Mouse (Mus musculus) hindbrain, embryonic 12.5 days (tissue): ENCODE results near the gene Tyrobp. TPM values are rescaled to one million over a fixed set of nuclear protein-coding genes. Genes with fewer than 3 reads are reported as not detected.

Source experiments
- ATAC-seq: fragments of 200-750 bp; cut with Nextera tagmentation; 2 replicates; pipeline ENCODE4 v1.8.0; 2017; ENCODE audit warnings: moderate TSS enrichment; ENCODE audit not compliant: low FRiP score
- H3K27ac ChIP-seq: fragments of 300-500 bp; sonication (generic); 2 replicates; pipeline ENCODE4 v1.5.1; 2016; ENCODE audit warnings: mild to moderate bottlenecking
- H3K27me3 ChIP-seq: fragments of 300-500 bp; sonication (generic); 2 replicates; pipeline ENCODE4 v1.6.1; 2016; ENCODE audit warnings: mild to moderate bottlenecking
- H3K36me3 ChIP-seq: fragments of 300-500 bp; sonication (generic); 2 replicates; pipeline ENCODE4 v1.6.1; 2016; ENCODE audit warnings: mild to moderate bottlenecking
- H3K4me1 ChIP-seq: fragments of 300-500 bp; sonication (generic); 2 replicates; pipeline ENCODE4 v1.6.1; 2016
- H3K4me2 ChIP-seq: fragments of 300-500 bp; sonication (generic); replicated peaks from 2 replicates; pipeline ENCODE4 v1.6.1; 2016; ENCODE audit warnings: mild to moderate bottlenecking
- H3K4me3 ChIP-seq: fragments of 300-500 bp; sonication (generic); 2 replicates; pipeline ENCODE4 v1.5.1; 2016; ENCODE audit warnings: mild to moderate bottlenecking
- H3K9ac ChIP-seq: fragments of 300-500 bp; sonication (generic); 2 replicates; pipeline ENCODE4 v1.6.1; 2016; ENCODE audit warnings: mild to moderate bottlenecking, moderate library complexity
- H3K9me3 ChIP-seq: fragments of 300-500 bp; sonication (generic); replicated peaks from 2 replicates; pipeline ENCODE4 v1.6.1; 2016; ENCODE audit warnings: mild to moderate bottlenecking
- WGBS: fragments of 180-500 bp; shearing (Covaris S2); methylation state at CpG from one replicate; pipeline ENCODE4 v1.1.7; 2016; 5-methylcytosine and 5-hydroxymethylcytosine counted together
- polyA plus RNA-seq: library from polyadenylated mRNA; unstranded; fragments of >200 nt; fragmentation: Nextera tagmentation; extraction: Ambion mirVana; gene quantifications from 2 replicates; pipeline ENCODE4 v1.2.1, GENCODE M21; 2016

The Tyrobp gene
- polyA plus RNA-seq, 1 experiment from 2014 or later: 17.7 TPM

- no peak overlapping the region for H3K27ac ChIP-seq
- ATAC-seq: no peak
- peaks cover 75% of the 10 kb centered on the region for H3K27me3 ChIP-seq
- peak overlapping the region; percentile 20 for H3K4me3 ChIP-seq
- no peaks in the 10 kb centered on the region for H3K9me3 ChIP-seq
- WGBS: 2% methylated on average over 25 of the region's 25 CpGs
- H3K4me1 ChIP-seq: peaks cover 37% of the 10 kb centered on the region
- H3K36me3 ChIP-seq: no peaks in the 10 kb centered on the region
- no peak overlapping the region for H3K9ac ChIP-seq
- peak overlapping the region; percentile 42 for H3K4me2 ChIP-seq
These were observed 40.2 kb downstream of the Tyrobp start for GRCm38 (mm10) chr7:30453766-30454165.

GRCm38 (mm10) chr7:30454259-30454658 is 40.7 kb downstream of the Tyrobp start:
- no peak for ATAC-seq
- no peaks in the 10 kb centered on the region for H3K36me3 ChIP-seq
- H3K27ac ChIP-seq: no peak overlapping the region
- peak overlapping the region; percentile 20 for H3K4me3 ChIP-seq
- peaks cover 41% of the 10 kb centered on the region for H3K4me1 ChIP-seq
- H3K9me3 ChIP-seq: no peaks in the 10 kb centered on the region
- H3K27me3 ChIP-seq: peaks cover 80% of the 10 kb centered on the region
- H3K4me2 ChIP-seq: peak overlapping the region; percentile 42
- H3K9ac ChIP-seq: no peak overlapping the region
- 5% methylated on average over 6 of the region's 6 CpGs for WGBS

- Histone ChIP-seq H3K4me2 (peak overlapping the region; percentile 53), H3K27ac (peak overlapping the region; percentile 13; the same call in 1 of the 2 replicates), H3K9ac (peak overlapping the region; percentile 32), H3K4me3 (peak overlapping the region; percentile 30), H3K9me3 (no peaks in the 10 kb centered on the region), H3K4me1 (peaks cover 46% of the 10 kb centered on the region), H3K27me3 (peaks cover 93% of the 10 kb centered on the region), H3K36me3 (no peaks in the 10 kb centered on the region)
- WGBS: under 1% methylated on average over 9 of the region's 9 CpGs
- ATAC-seq: no peak
These were observed 42.9 kb downstream of the Tyrobp start for GRCm38 (mm10) chr7:30456487-30456886.

- peak overlapping the region; percentile 69; the same call in 1 of the 2 replicates for H3K27ac ChIP-seq
These were observed 43.5 kb downstream of the Tyrobp start for GRCm38 (mm10) chr7:30456911-30457628.

GRCm38 (mm10) chr7:30457629-30458330 is 44.2 kb downstream of the Tyrobp start, which contains the start of the genes Kirrel2 and Nphs1:
Kirrel2 (minus strand) TSS chr7:30457690.
Nphs1 (plus strand) TSS chr7:30458315.
- ATAC-seq: peak; percentile 91
- H3K4me3 ChIP-seq: peak within 1 kb of the TSS; percentile 30
- H3K4me1 ChIP-seq: peaks cover 46% of the 10 kb centered on the region
- H3K9me3 ChIP-seq: no peaks in the 10 kb centered on the region
- peak within 1 kb of the TSS; percentile 69 for H3K27ac ChIP-seq
- no peaks in the 10 kb centered on the region for H3K36me3 ChIP-seq
- WGBS: 1% methylated on average over 16 of the region's 16 CpGs
- H3K27me3 ChIP-seq: peaks cover 97% of the 10 kb centered on the region
- H3K4me2 ChIP-seq: peak within 1 kb of the TSS; percentile 53
- H3K9ac ChIP-seq: peak within 1 kb of the TSS; percentile 32; the same call in 1 of the 2 replicates

More at GRCm38 (mm10) chr7:30456911-30457628, 43.5 kb downstream of the Tyrobp start:
- H3K4me1 ChIP-seq: peaks cover 46% of the 10 kb centered on the region
- WGBS: under 1% methylated on average over 31 of the region's 31 CpGs
- H3K27me3 ChIP-seq: peaks cover 95% of the 10 kb centered on the region
- peak; percentile 43 for ATAC-seq
- H3K9me3 ChIP-seq: no peaks in the 10 kb centered on the region
- H3K9ac ChIP-seq: peak overlapping the region; percentile 32; the same call in 1 of the 2 replicates
- peak overlapping the region; percentile 30 for H3K4me3 ChIP-seq
- peak overlapping the region; percentile 53 for H3K4me2 ChIP-seq
- no peaks in the 10 kb centered on the region for H3K36me3 ChIP-seq

- peak overlapping the region; percentile 9; the same call in 1 of the 2 replicates for H3K27ac ChIP-seq
- no peak overlapping the region for H3K4me3 ChIP-seq
- H3K9me3 ChIP-seq: no peaks in the 10 kb centered on the region
- H3K36me3 ChIP-seq: no peaks in the 10 kb centered on the region
- no peak overlapping the region for H3K9ac ChIP-seq
- 19% methylated on average over 6 of the region's 6 CpGs for WGBS
- no peak for ATAC-seq
- H3K4me1 ChIP-seq: peaks cover 34% of the 10 kb centered on the region
- H3K27me3 ChIP-seq: peaks cover 96% of the 10 kb centered on the region
- H3K4me2 ChIP-seq: no peak overlapping the region; the same call in 1 of the 2 replicates
These were observed 45.9 kb downstream of the Tyrobp start for GRCm38 (mm10) chr7:30459484-30459883.

GRCm38 (mm10) chr7:30463568-30463967 is 50.0 kb downstream of the Tyrobp start:
- no peaks in the 10 kb centered on the region for H3K36me3 ChIP-seq
- H3K27ac ChIP-seq: no peak overlapping the region
- no peak for ATAC-seq
- H3K4me1 ChIP-seq: peaks cover 21% of the 10 kb centered on the region
- H3K9me3 ChIP-seq: no peaks in the 10 kb centered on the region
- no peak overlapping the region for H3K4me2 ChIP-seq
- no peak overlapping the region for H3K9ac ChIP-seq
- no peak overlapping the region for H3K4me3 ChIP-seq
- WGBS: 30% methylated on average over 7 of the region's 7 CpGs
- peaks cover 98% of the 10 kb centered on the region for H3K27me3 ChIP-seq

- Histone ChIP-seq H3K4me1 (peaks cover 17% of the 10 kb centered on the region), H3K4me2 (no peak overlapping the region), H3K27ac (no peak overlapping the region), H3K9me3 (no peaks in the 10 kb centered on the region), H3K27me3 (peaks cover 95% of the 10 kb centered on the region), H3K4me3 (no peak overlapping the region), H3K9ac (no peak overlapping the region), H3K36me3 (no peaks in the 10 kb centered on the region)
- no peak for ATAC-seq
- 29% methylated on average over 4 of the region's 4 CpGs for WGBS
These were observed 50.4 kb downstream of the Tyrobp start for GRCm38 (mm10) chr7:30463996-30464395.

GRCm38 (mm10) chr7:30464816-30465300 is 51.3 kb downstream of the Tyrobp start:
- peaks cover 86% of the 10 kb centered on the region for H3K27me3 ChIP-seq
- no peak overlapping the region for H3K27ac ChIP-seq
- H3K4me1 ChIP-seq: peaks cover 11% of the 10 kb centered on the region
- peak overlapping the region; percentile 4; the same call in 1 of the 2 replicates for H3K4me3 ChIP-seq
- H3K9me3 ChIP-seq: no peaks in the 10 kb centered on the region
- 10% methylated on average over 6 of the region's 6 CpGs for WGBS
- no peak overlapping the region; the same call in 1 of the 2 replicates for H3K9ac ChIP-seq
- ATAC-seq: no peak
- no peak overlapping the region for H3K4me2 ChIP-seq
- H3K36me3 ChIP-seq: no peaks in the 10 kb centered on the region

Other genes with a start within 250 kb of the Tyrobp start
- gene Zfp146, start 244.0 kb upstream of the Tyrobp start, polyA plus RNA-seq: 17.6 and 20.2 TPM in 2 replicates
- 3.5 and 3.6 TPM in 2 replicates for gene Cox7a1, start 229.6 kb upstream of the Tyrobp start, polyA plus RNA-seq
- 78.0 and 80.0 TPM in 2 replicates for gene Capns1, start 214.9 kb upstream of the Tyrobp start, polyA plus RNA-seq
- 135 and 149 TPM in 2 replicates for gene Polr2i, start 181.8 kb upstream of the Tyrobp start, polyA plus RNA-seq
- 272 and 275 TPM in 2 replicates for gene Tbcb, start 181.5 kb upstream of the Tyrobp start, polyA plus RNA-seq
- gene Ovol3, start 178.0 kb upstream of the Tyrobp start, polyA plus RNA-seq: not detected in 2 replicates
- gene Thap8, start 133.7 kb upstream of the Tyrobp start, polyA plus RNA-seq: 0.48 and 0.77 TPM in 2 replicates
- gene Wdr62, start 133.3 kb upstream of the Tyrobp start, polyA plus RNA-seq: 7.2 and 7.4 TPM in 2 replicates
- gene Clip3, start 122.0 kb upstream of the Tyrobp start, polyA plus RNA-seq: 74.8 and 88.1 TPM in 2 replicates
- gene Alkbh6, start 105.0 kb upstream of the Tyrobp start, polyA plus RNA-seq: 87.1 and 93.5 TPM in 2 replicates
- gene Syne4, start 99.0 kb upstream of the Tyrobp start, polyA plus RNA-seq: 36.9 and 39.2 TPM in 2 replicates
- 0.33 and 0.49 TPM in 2 replicates for gene E130208F15Rik, start 92.0 kb upstream of the Tyrobp start, polyA plus RNA-seq
- gene Sdhaf1, start 89.9 kb upstream of the Tyrobp start, polyA plus RNA-seq: 22.3 and 23.4 TPM in 2 replicates
- gene Lrfn3, start 51.0 kb upstream of the Tyrobp start, polyA plus RNA-seq: 9.3 and 10.1 TPM in 2 replicates
- gene Hcst, start 6.1 kb downstream of the Tyrobp start, polyA plus RNA-seq: 0.57 and 0.86 TPM in 2 replicates
- gene Nfkbid, start 8.0 kb downstream of the Tyrobp start, polyA plus RNA-seq: 1.3 and 2.2 TPM in 2 replicates
- 348 and 365 TPM in 2 replicates for gene Aplp1, start 31.8 kb downstream of the Tyrobp start, polyA plus RNA-seq
- gene Kirrel2, start 43.9 kb downstream of the Tyrobp start, polyA plus RNA-seq: 16.1 and 23.9 TPM in 2 replicates
- 3.8 and 5.2 TPM in 2 replicates for gene Nphs1, start 44.6 kb downstream of the Tyrobp start, polyA plus RNA-seq
- not detected in 2 replicates for gene Prodh2, start 79.9 kb downstream of the Tyrobp start, polyA plus RNA-seq
- 88.6 and 98.9 TPM in 2 replicates for gene Arhgap33, start 121.3 kb downstream of the Tyrobp start, polyA plus RNA-seq
- 5.7 and 7.1 TPM in 2 replicates for gene Hspb6, start 138.4 kb downstream of the Tyrobp start, polyA plus RNA-seq
- 11.3 and 12.6 TPM in 2 replicates for gene Proser3, start 138.5 kb downstream of the Tyrobp start, polyA plus RNA-seq
- 52.4 and 55.2 TPM in 2 replicates for gene Lin37, start 146.1 kb downstream of the Tyrobp start, polyA plus RNA-seq
- gene U2af1l4, start 149.5 kb downstream of the Tyrobp start, polyA plus RNA-seq: 80.6 and 87.5 TPM in 2 replicates
- gene Gm49396, start 149.6 kb downstream of the Tyrobp start, polyA plus RNA-seq: 18.1 and 19.5 TPM in 2 replicates
- 128 and 139 TPM in 2 replicates for gene Psenen, start 149.9 kb downstream of the Tyrobp start, polyA plus RNA-seq
- 4.2 and 6.3 TPM in 2 replicates for gene Igflr1, start 151.7 kb downstream of the Tyrobp start, polyA plus RNA-seq
- 8.8 and 9.9 TPM in 2 replicates for gene Kmt2b, start 175.0 kb downstream of the Tyrobp start, polyA plus RNA-seq
- 0.17 and 0.39 TPM in 2 replicates for gene Zbtb32, start 185.1 kb downstream of the Tyrobp start, polyA plus RNA-seq
- 0.21 and 0.35 TPM in 2 replicates for gene Upk1a, start 199.1 kb downstream of the Tyrobp start, polyA plus RNA-seq
- gene Cox6b1, start 212.4 kb downstream of the Tyrobp start, polyA plus RNA-seq: 737 and 880 TPM in 2 replicates
- gene Etv2, start 222.1 kb downstream of the Tyrobp start, polyA plus RNA-seq: not detected in 2 replicates
- 153 and 160 TPM in 2 replicates for gene Rbm42, start 236.6 kb downstream of the Tyrobp start, polyA plus RNA-seq